Mouse (Mus musculus) urinary bladder, adult 18-20 months (tissue): ENCODE results near the gene Abl2.
"Not testable (repeated sequence)": the region's sequence is repeated elsewhere in the genome, so short reads cannot be mapped to it uniquely, and the experiment has no call there.

Experiments used
- DNase-seq, 2 experiments: peaks; one replicate each; pipeline ENCODE4 v3.0.0; 2022; ENCODE audit warnings: low spot score in 2 of 2, mixed read lengths in 2 of 2

Gene Abl2

GRCm38 (mm10) chr1:156558024-156558930 is at the start of gene Abl2:
Gene Abl2, plus strand, starts transcription at chr1:156558786.
- peak; percentile 80 to 82 for DNase-seq

GRCm38 (mm10) chr1:156520136-156520780 is 38.3 kb upstream of the Abl2 start:
- DNase-seq = peak in 1 of 2 experiments; percentile 5

GRCm38 (mm10) chr1:156521796-156522517 is 36.6 kb upstream of the Abl2 start:
- DNase-seq = no peak

GRCm38 (mm10) chr1:156523842-156524241 is 34.7 kb upstream of the Abl2 start, which contains the start of gene Gm10031:
Gene Gm10031, plus strand, starts transcription at chr1:156524012.
- DNase-seq = not testable (repeated sequence)

- not testable (repeated sequence) for DNase-seq
These were observed 26.0 kb upstream of the Abl2 start for GRCm38 (mm10) chr1:156532476-156533175.

- DNase-seq = no peak
These were observed 25.1 kb upstream of the Abl2 start for GRCm38 (mm10) chr1:156533483-156533882.

GRCm38 (mm10) chr1:156533911-156534310 is 24.7 kb upstream of the Abl2 start:
- no peak for DNase-seq

GRCm38 (mm10) chr1:156537031-156537430 is 21.6 kb upstream of the Abl2 start:
- DNase-seq = no peak

GRCm38 (mm10) chr1:156537701-156538100 is 20.9 kb upstream of the Abl2 start:
- no peak for DNase-seq

GRCm38 (mm10) chr1:156538382-156538781 is 20.2 kb upstream of the Abl2 start:
- no peak for DNase-seq

GRCm38 (mm10) chr1:156539787-156540560 is 18.6 kb upstream of the Abl2 start:
- no peak for DNase-seq

GRCm38 (mm10) chr1:156543999-156544398 is 14.6 kb upstream of the Abl2 start:
- no peak for DNase-seq

- peak; percentile 20 to 61 for DNase-seq
These were observed 509 bp downstream of the Abl2 start for GRCm38 (mm10) chr1:156558950-156559640.

GRCm38 (mm10) chr1:156559641-156560020 is 1.0 kb downstream of the Abl2 start:
- peak in 1 of 2 experiments; percentile 2 for DNase-seq

GRCm38 (mm10) chr1:156560500-156560899 is 1.9 kb downstream of the Abl2 start:
- no peak for DNase-seq

GRCm38 (mm10) chr1:156565328-156565727 is 6.7 kb downstream of the Abl2 start:
- no peak for DNase-seq

GRCm38 (mm10) chr1:156566132-156566531 is 7.5 kb downstream of the Abl2 start:
- no peak for DNase-seq

- DNase-seq = no peak
These were observed 11.0 kb downstream of the Abl2 start for GRCm38 (mm10) chr1:156569615-156570014.

- DNase-seq = no peak
These were observed 14.4 kb downstream of the Abl2 start for GRCm38 (mm10) chr1:156572952-156573351.

- no peak for DNase-seq
These were observed 22.6 kb downstream of the Abl2 start for GRCm38 (mm10) chr1:156581149-156581548.
